Mouse (Mus musculus) neural tube, embryonic 10.5 days (tissue): ENCODE measurements around the gene Tbc1d2b.

Experiments
- DNase-seq: peaks from one replicate; pipeline ENCODE4 v3.0.0-alpha.2; 2017; ENCODE audit warnings: low spot score; ENCODE audit errors: extremely low spot score

The Tbc1d2b gene

GRCm38 (mm10) chr9:90172528-90173321 lies 97.9 kb downstream of the Tbc1d2b start:
- DNase-seq = no peak

DNA sequence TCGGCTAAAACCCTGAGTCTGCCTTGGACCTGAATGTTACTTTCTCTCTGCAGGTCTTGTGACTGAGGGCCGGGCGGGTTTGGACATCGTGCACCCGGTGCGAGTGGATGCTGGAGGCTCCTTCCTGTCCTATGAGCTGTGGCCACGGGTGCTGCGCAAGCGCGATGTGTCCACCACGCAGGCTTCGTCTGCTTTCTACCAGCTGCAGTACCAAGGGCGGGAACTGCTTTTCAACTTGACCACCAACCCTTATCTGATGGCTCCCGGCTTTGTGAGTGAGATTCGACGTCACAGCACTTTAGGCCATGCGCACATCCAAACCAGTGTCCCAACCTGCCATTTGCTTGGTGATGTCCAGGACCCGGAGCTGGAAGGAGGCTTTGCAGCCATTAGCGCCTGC lies 99.2 kb downstream of the Tbc1d2b start:
- DNase-seq = no peak

- DNase-seq = no peak
Observed at GRCm38 (mm10) chr9:90169965-90170364, 100.6 kb downstream of the Tbc1d2b start.

DNA sequence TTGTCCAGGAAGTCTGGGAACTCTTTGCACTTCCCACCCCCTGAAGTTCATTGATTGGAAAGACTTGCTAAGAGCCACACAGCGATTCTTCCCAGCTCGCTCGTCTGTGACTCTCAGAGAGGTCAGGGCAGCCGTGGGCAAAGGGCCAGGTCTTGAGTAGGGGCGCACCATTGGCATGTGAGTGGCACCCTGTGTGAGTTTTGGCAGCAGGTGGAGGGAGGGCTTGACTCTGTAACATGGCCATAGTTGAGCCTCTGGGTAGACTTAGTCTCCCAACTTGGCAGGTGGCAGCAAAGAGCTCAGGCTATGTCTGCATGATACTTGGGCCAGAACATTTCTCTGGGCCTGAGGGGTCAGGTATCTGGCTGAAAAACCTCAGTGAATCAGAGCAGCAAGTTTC lies 104.0 kb downstream of the Tbc1d2b start:
- no peak for DNase-seq

- DNase-seq = no peak
Observed at GRCm38 (mm10) chr9:90165590-90165989, 105.0 kb downstream of the Tbc1d2b start.

DNA sequence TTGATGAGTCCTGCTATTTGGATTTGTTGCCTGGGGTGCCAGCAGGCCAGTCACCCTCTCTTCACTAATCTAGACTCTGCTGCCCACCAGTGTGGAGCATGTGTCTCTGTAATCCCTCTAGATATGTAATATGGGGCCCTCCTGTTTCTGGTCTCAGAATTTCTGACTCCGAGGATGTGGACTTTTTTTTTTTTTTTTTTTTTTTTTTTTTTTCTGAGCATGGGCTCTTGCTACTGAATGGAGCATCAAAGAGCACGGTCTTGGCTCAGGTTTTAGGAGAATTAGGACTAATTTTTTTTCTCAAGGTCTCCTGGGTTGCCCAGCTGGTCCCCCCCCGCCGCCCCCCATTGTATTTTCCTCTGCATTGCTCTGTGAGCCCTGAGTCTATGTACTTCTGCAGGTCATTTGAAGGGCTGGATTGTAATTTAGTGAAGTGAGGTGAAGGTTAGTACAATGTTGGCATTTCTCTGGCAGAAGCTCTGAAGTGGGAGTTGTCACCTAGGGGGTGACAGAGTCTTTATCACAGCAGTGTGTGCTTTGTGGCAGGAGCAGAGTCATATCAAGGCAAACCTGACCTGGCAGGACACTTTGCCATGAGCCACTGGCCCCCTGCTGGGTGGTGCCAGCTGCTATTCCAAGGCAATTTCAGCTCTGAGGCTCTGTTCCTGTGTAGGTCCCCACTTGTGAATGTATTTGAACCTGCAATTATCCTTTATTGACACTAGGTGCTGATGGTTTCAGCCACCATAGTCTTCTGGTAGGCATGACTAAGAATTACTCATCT lies 105.7 kb downstream of the Tbc1d2b start:
- no peak for DNase-seq

DNA sequence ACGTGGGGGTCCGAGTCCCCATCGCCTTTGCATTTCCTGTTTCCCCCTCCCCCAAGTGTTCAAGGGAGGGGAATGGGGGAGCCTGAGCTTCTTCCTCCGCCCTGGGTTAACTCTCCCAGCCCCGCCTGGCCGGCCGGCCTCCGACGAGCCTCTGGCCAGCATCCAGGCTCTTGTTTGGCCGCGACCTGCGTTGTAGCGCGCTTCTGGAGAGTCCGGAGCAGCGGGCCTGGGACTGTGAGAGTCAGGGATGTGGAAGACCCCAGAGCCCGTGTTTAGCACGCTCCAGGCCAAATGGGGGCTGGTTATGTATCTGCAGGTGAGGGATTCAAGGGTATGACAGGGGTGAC lies 106.9 kb downstream of the Tbc1d2b start:
- DNase-seq = no peak

DNA sequence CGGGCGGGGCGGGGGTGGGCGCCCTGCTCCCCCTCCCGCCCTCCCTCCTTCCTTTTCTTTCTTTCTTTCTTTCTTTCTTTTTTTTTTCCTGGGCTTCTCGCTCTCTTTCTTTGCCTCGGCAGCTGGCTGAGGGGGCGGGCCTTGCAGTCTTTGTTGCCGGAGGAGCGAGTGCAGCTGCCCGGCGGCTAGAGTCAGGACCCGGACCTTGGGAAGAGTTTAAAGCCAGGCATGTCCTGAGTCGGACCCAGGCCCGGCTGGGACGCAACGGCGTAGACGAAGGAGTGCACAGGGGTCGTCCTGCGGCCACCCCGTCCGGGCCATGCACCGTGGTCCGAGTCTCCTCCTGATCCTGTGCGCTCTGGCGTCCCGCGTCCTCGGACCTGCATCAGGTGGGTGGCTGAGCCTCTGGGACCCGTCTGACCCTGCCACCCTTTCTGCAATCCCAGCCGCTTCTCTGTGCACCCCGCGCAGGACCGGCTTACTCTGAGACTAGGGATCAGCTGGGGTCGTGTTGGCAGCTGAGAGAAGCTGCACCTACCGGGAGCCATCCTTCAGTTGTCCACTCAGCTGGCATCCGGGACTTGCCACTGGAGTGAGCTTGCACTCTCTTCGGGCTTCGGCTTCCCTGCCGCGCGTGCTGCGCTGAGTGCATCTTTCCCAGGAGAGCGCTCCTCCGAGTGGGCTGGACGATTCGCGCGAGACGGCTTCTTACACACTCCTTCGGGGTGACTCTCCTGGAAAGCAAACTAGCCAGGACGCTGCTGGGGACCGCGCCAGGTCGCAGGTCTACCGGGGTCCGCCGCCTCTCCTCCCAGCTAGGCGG lies 107.5 kb downstream of the Tbc1d2b start, which contains the start of gene Adamts7:
Gene Adamts7, plus strand, starts transcription at position 144 of the 823 bp plus-strand sequence.
- peak; percentile 81 for DNase-seq

- DNase-seq = peak; percentile 73
Observed at GRCm38 (mm10) chr9:90162243-90162925, 108.2 kb downstream of the Tbc1d2b start.
